Mouse (Mus musculus): Measurements from ENCODE around the gene Ccnd3. TPM values are rescaled to one million over a fixed set of nuclear protein-coding genes. Genes with fewer than 3 reads are reported as not detected.
"Not testable (repeated sequence)": the region's sequence is repeated elsewhere in the genome, so short reads cannot be mapped to it uniquely, and the experiment has no call there.

Gene Ccnd3
- total RNA-seq, 4 experiments from 2014 or later, result 12.2 to 19.2 (median 16.1) TPM

- no peak for DNase-seq (ENCODE audit: low spot score in 2 of 2)
These were observed 89.5 kb downstream of the Ccnd3 start for GRCm38 (mm10) chr17:47594183-47594968.

GRCm38 (mm10) chr17:47594969-47595247 lies 90.1 kb downstream of the Ccnd3 start:
- no peak for DNase-seq (ENCODE audit: low spot score in 2 of 2)

GRCm38 (mm10) chr17:47595248-47596161 lies 90.7 kb downstream of the Ccnd3 start:
- no peak for DNase-seq (ENCODE audit: low spot score in 2 of 2)

GRCm38 (mm10) chr17:47596162-47596838 lies 91.4 kb downstream of the Ccnd3 start:
- DNase-seq (ENCODE audit: low spot score in 2 of 2), result no peak

GRCm38 (mm10) chr17:47596839-47597164 lies 92.0 kb downstream of the Ccnd3 start:
- no peak for DNase-seq (ENCODE audit: low spot score in 2 of 2)

GRCm38 (mm10) chr17:47597261-47597660 lies 92.4 kb downstream of the Ccnd3 start:
- no peak for DNase-seq (ENCODE audit: low spot score in 2 of 2)

- DNase-seq (ENCODE audit: low spot score in 2 of 2), result no peak
These were observed 93.2 kb downstream of the Ccnd3 start for GRCm38 (mm10) chr17:47597838-47598579.

- DNase-seq (ENCODE audit: low spot score in 2 of 2), result not testable (repeated sequence)
These were observed 93.9 kb downstream of the Ccnd3 start for GRCm38 (mm10) chr17:47598580-47599304.

- no peak for DNase-seq (ENCODE audit: low spot score in 2 of 2)
These were observed 94.9 kb downstream of the Ccnd3 start for GRCm38 (mm10) chr17:47599511-47600297.

- no peak for DNase-seq (ENCODE audit: low spot score in 2 of 2)
These were observed 95.9 kb downstream of the Ccnd3 start for GRCm38 (mm10) chr17:47600601-47601388.

GRCm38 (mm10) chr17:47601389-47601755 lies 96.5 kb downstream of the Ccnd3 start:
- no peak for DNase-seq (ENCODE audit: low spot score in 2 of 2)

- DNase-seq (ENCODE audit: low spot score in 2 of 2), result no peak
These were observed 97.4 kb downstream of the Ccnd3 start for GRCm38 (mm10) chr17:47602289-47602688.

- no peak for DNase-seq (ENCODE audit: low spot score in 2 of 2)
These were observed 101.4 kb downstream of the Ccnd3 start for GRCm38 (mm10) chr17:47606220-47606619.

- DNase-seq (ENCODE audit: low spot score in 2 of 2), result no peak
These were observed 104.3 kb downstream of the Ccnd3 start for GRCm38 (mm10) chr17:47609182-47609581.

GRCm38 (mm10) chr17:47610849-47611660 lies 106.2 kb downstream of the Ccnd3 start, which contains the start of the genes Bysl, Med20 and Gm20517:
Gene Bysl (minus strand): TSS chr17:47611492.
Gene Med20 (plus strand): TSS chr17:47611582.
Gene Gm20517 (plus strand): TSS chr17:47611589.
- peak; percentile 90 for DNase-seq (ENCODE audit: low spot score in 2 of 2)

GRCm38 (mm10) chr17:47611661-47611982 lies 106.8 kb downstream of the Ccnd3 start:
- no peak for DNase-seq (ENCODE audit: low spot score in 2 of 2)

- DNase-seq (ENCODE audit: low spot score in 2 of 2), result no peak
These were observed 109.2 kb downstream of the Ccnd3 start for GRCm38 (mm10) chr17:47614018-47614417.

GRCm38 (mm10) chr17:47616119-47616518 lies 111.3 kb downstream of the Ccnd3 start:
- DNase-seq (ENCODE audit: low spot score in 2 of 2), result no peak
